Mouse (Mus musculus): ENCODE results near the gene Gucy2c. TPM values are rescaled to one million over a fixed set of nuclear protein-coding genes. Genes with fewer than 3 reads are reported as not detected.

The Gucy2c gene
- polyA plus RNA-seq, 1 experiment from 2014 or later: 0.17 TPM

- no peaks in the 10 kb centered on the region for H3K27me3 ChIP-seq
- no peak overlapping the region for H3K4me2 ChIP-seq
- no peak overlapping the region for H3K27ac ChIP-seq
- no peaks in the 10 kb centered on the region for H3K9me3 ChIP-seq
- H3K9ac ChIP-seq: no peak overlapping the region
- no peak for ATAC-seq (ENCODE audit: low FRiP score)
- H3K36me3 ChIP-seq (replicated peaks): peaks cover 42% of the 10 kb centered on the region
- peaks cover 21% of the 10 kb centered on the region for H3K4me1 ChIP-seq
- no peak overlapping the region for H3K4me3 ChIP-seq (replicated peaks)
- WGBS: 88% methylated on average over 10 of the region's 10 CpGs
Measured at GRCm38 (mm10) chr6:136811196-136811595, 29.6 kb upstream of the Gucy2c start.

- Histone ChIP-seq H3K4me3 (replicated peaks) (no peak overlapping the region), H3K27ac (no peak overlapping the region), H3K27me3 (no peaks in the 10 kb centered on the region), H3K9ac (no peak overlapping the region), H3K9me3 (no peaks in the 10 kb centered on the region), H3K4me2 (peak overlapping the region; percentile 94), H3K36me3 (replicated peaks) (peaks cover 28% of the 10 kb centered on the region), H3K4me1 (peaks cover 26% of the 10 kb centered on the region)
- ATAC-seq (ENCODE audit: low FRiP score): no peak
- 83% methylated on average over 13 of the region's 13 CpGs for WGBS
Measured at GRCm38 (mm10) chr6:136809673-136810072, 28.1 kb upstream of the Gucy2c start.

- ATAC-seq (ENCODE audit: low FRiP score): no peak
- Histone ChIP-seq H3K9ac (peak overlapping the region; percentile 77), H3K27me3 (no peaks in the 10 kb centered on the region), H3K27ac (no peak overlapping the region), H3K36me3 (replicated peaks) (peaks cover 23% of the 10 kb centered on the region), H3K4me3 (replicated peaks) (peak overlapping the region; percentile 88), H3K9me3 (no peaks in the 10 kb centered on the region), H3K4me2 (peak overlapping the region; percentile 94), H3K4me1 (peaks cover 26% of the 10 kb centered on the region)
- 46% methylated on average over 14 of the region's 14 CpGs for WGBS
Measured at GRCm38 (mm10) chr6:136809077-136809476, 27.5 kb upstream of the Gucy2c start.

DNA sequence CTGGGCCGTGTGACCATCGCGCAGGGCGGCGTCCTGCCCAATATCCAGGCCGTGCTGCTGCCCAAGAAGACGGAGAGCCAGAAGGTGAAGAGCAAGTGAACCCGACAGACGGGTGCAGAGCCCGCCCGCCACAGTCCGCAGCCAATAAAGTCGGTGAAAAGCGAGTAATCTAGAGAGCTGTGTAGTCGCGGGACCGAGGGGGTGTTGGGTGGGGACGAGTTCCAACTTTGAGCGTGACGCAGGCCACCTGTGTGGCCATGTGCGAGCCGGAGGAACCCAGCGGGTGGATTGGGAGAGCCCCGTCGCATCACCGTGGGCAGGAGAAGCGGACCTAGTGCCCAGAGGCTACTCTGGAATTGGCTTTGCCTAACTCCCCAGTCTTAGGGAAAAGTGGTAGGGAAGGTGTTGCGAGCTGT, 27.1 kb upstream of the Gucy2c start:
- Histone ChIP-seq H3K9ac (peak overlapping the region; percentile 77), H3K36me3 (replicated peaks) (peaks cover 18% of the 10 kb centered on the region), H3K27ac (peak overlapping the region; percentile 75; the same call in 1 of the 2 replicates), H3K9me3 (no peaks in the 10 kb centered on the region), H3K27me3 (no peaks in the 10 kb centered on the region), H3K4me1 (peaks cover 26% of the 10 kb centered on the region), H3K4me3 (replicated peaks) (peak overlapping the region; percentile 88), H3K4me2 (peak overlapping the region; percentile 94)
- peak; percentile 2; the same call in 1 of the 2 replicates for ATAC-seq (ENCODE audit: low FRiP score)
- under 1% methylated on average over 28 of the region's 28 CpGs for WGBS

DNA sequence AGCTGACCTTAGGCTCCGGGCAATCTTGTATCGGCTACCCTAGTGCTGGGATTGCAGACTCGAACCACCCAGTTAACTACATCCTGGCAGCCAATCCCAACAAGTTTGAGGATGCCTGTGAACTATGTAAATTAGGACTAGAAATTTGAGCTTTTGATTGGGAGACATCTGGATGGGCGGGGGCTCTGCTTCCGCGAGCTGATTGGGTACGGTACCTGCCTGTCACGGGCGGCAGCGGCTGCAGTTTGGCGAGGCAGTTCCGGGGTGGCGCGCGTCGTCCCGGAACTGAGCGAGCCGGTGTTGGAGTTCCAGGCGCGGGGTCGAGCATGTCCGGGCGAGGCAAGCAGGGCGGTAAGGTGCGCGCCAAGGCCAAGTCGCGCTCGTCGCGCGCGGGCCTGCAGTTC, 26.5 kb upstream of the Gucy2c start, which contains the start of gene H2afj:
Gene H2afj, plus strand, starts transcription at position 231 of the 404 bp plus-strand sequence.
- Histone ChIP-seq H3K4me2 (peak within 1 kb of the TSS; percentile 94), H3K4me3 (replicated peaks) (peak within 1 kb of the TSS; percentile 88), H3K27me3 (no peaks in the 10 kb centered on the region), H3K4me1 (peaks cover 31% of the 10 kb centered on the region), H3K9ac (peak within 1 kb of the TSS; percentile 77), H3K36me3 (replicated peaks) (peaks cover 13% of the 10 kb centered on the region), H3K9me3 (no peaks in the 10 kb centered on the region), H3K27ac (peak within 1 kb of the TSS; percentile 75)
- WGBS: under 1% methylated on average over 34 of the region's 34 CpGs
- ATAC-seq (ENCODE audit: low FRiP score): peak; percentile 90

GRCm38 (mm10) chr6:136807395-136808013, 25.9 kb upstream of the Gucy2c start:
- ATAC-seq (ENCODE audit: low FRiP score): no peak
- peak overlapping the region; percentile 94 for H3K4me2 ChIP-seq
- no peaks in the 10 kb centered on the region for H3K27me3 ChIP-seq
- H3K4me3 ChIP-seq (replicated peaks): peak overlapping the region; percentile 88
- H3K9ac ChIP-seq: peak overlapping the region; percentile 21; the same call in 1 of the 2 replicates
- peaks cover 8% of the 10 kb centered on the region for H3K36me3 ChIP-seq (replicated peaks)
- no peaks in the 10 kb centered on the region for H3K9me3 ChIP-seq
- 31% methylated on average over 18 of the region's 18 CpGs for WGBS
- peak overlapping the region; percentile 75 for H3K27ac ChIP-seq
- peaks cover 34% of the 10 kb centered on the region for H3K4me1 ChIP-seq

- Histone ChIP-seq H3K27me3 (no peaks in the 10 kb centered on the region), H3K27ac (no peak overlapping the region), H3K4me3 (replicated peaks) (no peak overlapping the region), H3K4me2 (no peak overlapping the region), H3K9ac (no peak overlapping the region), H3K4me1 (peaks cover 34% of the 10 kb centered on the region), H3K36me3 (replicated peaks) (peaks cover 1% of the 10 kb centered on the region), H3K9me3 (no peaks in the 10 kb centered on the region)
- WGBS: 71% methylated on average over 5 of the region's 5 CpGs
- no peak for ATAC-seq (ENCODE audit: low FRiP score)
Measured at GRCm38 (mm10) chr6:136806819-136807218, 25.3 kb upstream of the Gucy2c start.

GRCm38 (mm10) chr6:136805409-136805775, 23.8 kb upstream of the Gucy2c start:
- no peak for ATAC-seq (ENCODE audit: low FRiP score)
- WGBS: 91% methylated on average over 1 of the region's 1 CpGs
- no peak overlapping the region for H3K27ac ChIP-seq
- H3K9me3 ChIP-seq: no peaks in the 10 kb centered on the region
- H3K9ac ChIP-seq: no peak overlapping the region
- peaks cover 34% of the 10 kb centered on the region for H3K4me1 ChIP-seq
- H3K4me2 ChIP-seq: no peak overlapping the region
- no peaks in the 10 kb centered on the region for H3K36me3 ChIP-seq (replicated peaks)
- H3K27me3 ChIP-seq: no peaks in the 10 kb centered on the region
- H3K4me3 ChIP-seq (replicated peaks): no peak overlapping the region

GRCm38 (mm10) chr6:136804705-136805408, 23.3 kb upstream of the Gucy2c start:
- Histone ChIP-seq H3K4me1 (peaks cover 31% of the 10 kb centered on the region), H3K9ac (peak overlapping the region; percentile 48), H3K9me3 (no peaks in the 10 kb centered on the region), H3K36me3 (replicated peaks) (no peaks in the 10 kb centered on the region), H3K4me2 (peak overlapping the region; percentile 77), H3K4me3 (replicated peaks) (peak overlapping the region; percentile 66), H3K27me3 (no peaks in the 10 kb centered on the region), H3K27ac (peak overlapping the region; percentile 100)
- 36% methylated on average over 9 of the region's 9 CpGs for WGBS
- no peak for ATAC-seq (ENCODE audit: low FRiP score)

DNA sequence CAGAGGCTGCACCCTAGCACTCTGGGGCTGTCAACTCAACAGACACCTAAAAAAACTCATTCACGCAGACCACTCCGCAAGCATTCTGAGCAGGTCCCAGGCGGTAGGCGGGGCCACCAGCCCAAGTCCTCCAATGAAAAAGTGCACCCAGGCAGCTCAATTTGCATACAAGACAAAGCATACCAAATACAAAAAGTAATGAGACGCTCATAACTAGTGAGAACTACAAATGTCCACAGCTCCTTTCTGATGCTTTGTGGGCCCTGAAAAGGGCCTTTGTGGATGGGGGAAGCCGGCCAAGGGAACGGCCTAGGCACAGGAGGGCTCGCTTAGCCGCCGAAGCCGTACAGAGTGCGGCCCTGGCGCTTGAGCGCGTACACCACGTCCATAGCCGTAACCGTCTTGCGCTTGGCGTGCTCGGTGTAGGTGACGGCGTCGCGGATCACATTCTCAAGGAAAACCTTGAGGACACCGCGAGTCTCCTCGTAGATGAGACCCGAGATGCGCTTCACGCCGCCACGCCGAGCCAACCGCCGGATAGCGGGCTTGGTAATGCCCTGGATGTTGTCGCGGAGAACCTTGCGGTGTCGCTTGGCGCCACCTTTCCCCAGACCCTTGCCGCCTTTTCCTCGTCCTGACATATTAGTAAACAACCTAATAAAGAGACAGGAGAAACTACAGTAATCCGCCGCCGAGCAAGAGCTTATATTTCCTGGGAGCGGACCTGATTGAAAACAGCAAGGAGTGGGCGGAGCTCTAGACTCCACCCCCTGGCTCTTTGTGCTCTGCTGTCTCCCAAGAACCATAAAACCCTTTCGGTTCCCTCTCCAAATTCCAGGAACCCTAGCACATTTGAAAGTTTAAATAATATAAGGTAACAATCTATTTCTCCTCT, 22.4 kb upstream of the Gucy2c start, which contains the start of gene Hist4h4:
Gene Hist4h4, minus strand, starts transcription at position 677 of the 895 bp plus-strand sequence.
- WGBS: under 1% methylated on average over 50 of the region's 50 CpGs
- peak within 1 kb of the TSS; percentile 77 for H3K4me2 ChIP-seq
- peak; percentile 79 for ATAC-seq (ENCODE audit: low FRiP score)

GRCm38 (mm10) chr6:136803093-136803738, 21.7 kb upstream of the Gucy2c start:
- H3K27ac ChIP-seq: peak overlapping the region; percentile 100
- H3K9ac ChIP-seq: peak overlapping the region; percentile 92
- H3K4me2 ChIP-seq: peak overlapping the region; percentile 77
- 25% methylated on average over 12 of the region's 12 CpGs for WGBS
- peak; percentile 1 for ATAC-seq (ENCODE audit: low FRiP score)
- no peaks in the 10 kb centered on the region for H3K27me3 ChIP-seq
- no peaks in the 10 kb centered on the region for H3K36me3 ChIP-seq (replicated peaks)
- H3K4me3 ChIP-seq (replicated peaks): peak overlapping the region; percentile 66
- peaks cover 19% of the 10 kb centered on the region for H3K4me1 ChIP-seq
- H3K9me3 ChIP-seq: no peaks in the 10 kb centered on the region

More for the DNA sequence above, 22.4 kb upstream of the Gucy2c start, which contains the start of gene Hist4h4:
- H3K9me3 ChIP-seq: no peaks in the 10 kb centered on the region
- H3K27ac ChIP-seq: peak within 1 kb of the TSS; percentile 100
- peak within 1 kb of the TSS; percentile 66 for H3K4me3 ChIP-seq (replicated peaks)
- peak within 1 kb of the TSS; percentile 92 for H3K9ac ChIP-seq
- H3K27me3 ChIP-seq: no peaks in the 10 kb centered on the region
- peaks cover 22% of the 10 kb centered on the region for H3K4me1 ChIP-seq
- H3K36me3 ChIP-seq (replicated peaks): no peaks in the 10 kb centered on the region

Data from forebrain, embryonic 12.5 days (tissue).